Comparison of ENCODE assay signal across 8 mouse cellular contexts in the genomic region with DNA sequence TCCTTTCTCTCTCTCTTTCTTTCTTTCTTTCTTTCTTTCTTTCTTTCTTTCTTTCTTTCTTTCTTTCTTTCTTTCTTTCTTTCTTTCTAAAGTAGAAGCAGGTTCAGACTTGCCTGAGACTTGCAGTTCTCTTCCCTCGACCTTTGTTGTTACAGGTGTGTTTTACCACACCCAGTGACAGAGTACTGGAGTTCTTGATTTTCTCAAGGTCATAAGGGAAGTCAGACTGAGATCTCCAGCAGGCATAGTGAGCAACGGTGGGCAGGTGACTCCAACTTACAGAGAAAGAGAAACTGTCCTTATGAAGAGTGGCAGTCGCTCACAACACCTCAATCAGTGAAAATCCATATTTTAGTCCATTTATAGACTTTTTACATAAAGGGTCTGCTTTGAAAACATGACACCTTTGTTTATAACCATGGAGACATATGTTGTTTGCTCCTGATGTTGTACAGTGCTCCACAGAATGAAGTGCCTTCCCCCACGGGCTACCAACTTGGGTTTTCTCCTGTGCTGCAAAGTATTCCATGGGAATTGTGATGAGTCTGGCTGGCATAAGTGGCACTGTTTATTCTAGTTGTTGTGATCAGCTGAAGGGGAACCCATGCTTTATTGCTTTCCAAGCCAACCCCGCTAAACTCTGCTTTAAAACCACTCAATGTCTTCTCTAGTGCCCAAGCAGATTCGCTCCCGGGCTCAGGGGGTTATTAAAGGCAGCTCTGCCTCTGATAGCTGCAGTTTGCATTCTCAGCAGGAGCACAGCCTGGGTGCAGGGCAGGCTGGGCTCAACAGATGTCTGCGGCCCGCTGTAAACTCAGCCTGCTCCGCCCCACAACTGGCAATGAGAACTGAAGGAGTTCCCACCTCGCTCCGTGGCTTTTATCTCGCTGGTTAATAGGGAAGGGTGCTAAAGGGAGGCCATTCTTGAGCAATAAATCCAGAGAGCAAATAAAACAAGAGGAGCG.
DNase-seq lines count a peak whose midpoint lies in the region; ATAC-seq lines count a peak whose summit lies in the region.
"Had no signal": no experiment of that assay in that cellular context is flagged by ENCODE, and none has a peak within 500 bp of the region (broad histone marks: within the 10 kb centered on the region; RNA-seq: fewer than 3 reads in every experiment).

No protein-coding gene starts in this region.

- ATAC-seq in embryonic facial prominence, embryonic 14.5 days (ENCODE audit: low read depth), result no peak

- H3K36me3 ChIP-seq in embryonic facial prominence, embryonic 14.5 days (ENCODE audit: control insufficient read depth, insufficient read depth, low read length), result no peaks in the 10 kb centered on the region

- H3K4me3 ChIP-seq in embryonic facial prominence, embryonic 14.5 days (ENCODE audit: low read depth, low read length), result no peak overlapping the region
- H3K4me3 ChIP-seq: megakaryocyte, embryonic 14.5 days had no signal

- H3K4me1 ChIP-seq in embryonic facial prominence, embryonic 14.5 days (ENCODE audit: control insufficient read depth, insufficient read depth, low read length), result no peaks in the 10 kb centered on the region
- H3K4me1 ChIP-seq: megakaryocyte, embryonic 14.5 days had no signal

- 27% methylated on average over 14 of the region's 14 CpGs for WGBS in embryonic facial prominence, embryonic 14.5 days

- H3K9ac ChIP-seq in embryonic facial prominence, embryonic 14.5 days (ENCODE audit: low read depth, low read length), result no peak overlapping the region

- DNase-seq in kidney, postnatal 10 days, result peak; percentile 37
- DNase-seq in kidney, adult 11 months, result no peak
- DNase-seq in WW6 (ENCODE audit: low read depth, low spot score), result peak; percentile 28
- peak; percentile 40 for DNase-seq in embryonic facial prominence, embryonic 14.5 days (ENCODE audit: low spot score)
- peak; percentile 41 for DNase-seq in mesoderm, embryonic 11.5 days (ENCODE audit: low read depth, low spot score)
- no peak for DNase-seq in testis, postnatal 14 days (ENCODE audit: low spot score)
- DNase-seq in layer of hippocampus, postnatal 36 days, result no peak

- no peaks in the 10 kb centered on the region for H3K27me3 ChIP-seq in embryonic facial prominence, embryonic 14.5 days (replicated peaks; ENCODE audit: control insufficient read depth, insufficient read depth, low read length)
- H3K27me3 ChIP-seq: megakaryocyte, embryonic 14.5 days had no signal

- no peak overlapping the region for H3K4me2 ChIP-seq in embryonic facial prominence, embryonic 14.5 days (ENCODE audit: low read depth, low read length)

- no peak overlapping the region for H3K27ac ChIP-seq in embryonic facial prominence, embryonic 14.5 days (replicated peaks; ENCODE audit: low read depth, low read length)

- no peaks in the 10 kb centered on the region for H3K9me3 ChIP-seq in embryonic facial prominence, embryonic 14.5 days (ENCODE audit: control insufficient read depth, low read length)
- H3K9me3 ChIP-seq: megakaryocyte, embryonic 14.5 days had no signal

Comparison
In these comparisons a context has a peak if more than half of its experiments do, and no peak if none do; other contexts are left out.
1. DNase-seq: peak in kidney, postnatal 10 days (single experiment), WW6 (single experiment), embryonic facial prominence, embryonic 14.5 days (single experiment) and mesoderm, embryonic 11.5 days (single experiment); none in kidney, adult 11 months (single experiment), testis, postnatal 14 days (single experiment) and layer of hippocampus, postnatal 36 days (0 of 2).